Mouse (Mus musculus): ENCODE measurements around the gene Inafm1. TPM values are rescaled to one million over a fixed set of nuclear protein-coding genes. Genes with fewer than 3 reads are reported as not detected.

Gene Inafm1
- polyA plus RNA-seq, 1 experiment = 11.1 TPM

DNA sequence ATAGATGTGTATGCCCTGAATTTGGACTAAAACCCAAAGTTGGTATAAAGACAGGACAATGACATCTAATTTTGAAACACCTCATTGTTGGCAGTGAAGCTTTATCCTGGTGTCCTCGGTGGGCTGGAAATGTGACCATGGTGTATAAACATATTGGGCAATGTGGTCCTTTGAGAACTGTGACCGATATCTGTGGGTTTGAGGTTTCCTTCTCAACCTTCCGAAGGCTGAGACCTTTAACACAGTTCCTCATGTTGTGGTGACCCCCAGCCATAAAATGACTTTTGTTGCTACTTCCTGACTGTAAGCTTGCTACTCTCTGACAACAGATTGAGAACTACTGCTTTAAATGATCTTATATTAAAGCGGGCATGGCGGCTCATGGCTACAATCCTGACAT lies 22.7 kb downstream of the Inafm1 start:
- Histone ChIP-seq H3K4me3 (ENCODE audit: insufficient read depth, low read length) (no peak overlapping the region), H3K4me1 (ENCODE audit: control insufficient read depth, insufficient read depth, low read length) (no peaks in the 10 kb centered on the region), H3K27ac (ENCODE audit: insufficient read depth, low read length) (no peak overlapping the region)
- no peak for TF ChIP-seq POLR2A (IDR thresholded peaks at IDR 0.05; ENCODE audit: low read depth, low read length)
- TF ChIP-seq CTCF (IDR thresholded peaks at IDR 0.05; ENCODE audit: borderline replicate concordance, insufficient read depth, low read length) = no peak

- TF ChIP-seq POLR2A (IDR thresholded peaks at IDR 0.05; ENCODE audit: low read depth, low read length) (no peak), CTCF (IDR thresholded peaks at IDR 0.05; ENCODE audit: borderline replicate concordance, insufficient read depth, low read length) (no peak)
- H3K4me3 ChIP-seq (ENCODE audit: insufficient read depth, low read length) = no peak overlapping the region
- H3K4me1 ChIP-seq (ENCODE audit: control insufficient read depth, insufficient read depth, low read length) = no peaks in the 10 kb centered on the region
- no peak overlapping the region for H3K27ac ChIP-seq (ENCODE audit: insufficient read depth, low read length)
Observed at GRCm38 (mm10) chr7:16245958-16246357, 27.5 kb downstream of the Inafm1 start.

GRCm38 (mm10) chr7:16244067-16244466 lies 29.4 kb downstream of the Inafm1 start, which contains the start of gene C5ar2:
Gene C5ar2 (minus strand): TSS chr7:16244154.
- Histone ChIP-seq H3K27ac (ENCODE audit: insufficient read depth, low read length) (no peak within 1 kb of the TSS), H3K4me3 (ENCODE audit: insufficient read depth, low read length) (no peak within 1 kb of the TSS), H3K4me1 (ENCODE audit: control insufficient read depth, insufficient read depth, low read length) (no peaks in the 10 kb centered on the region)
- TF ChIP-seq CTCF (IDR thresholded peaks at IDR 0.05; ENCODE audit: borderline replicate concordance, insufficient read depth, low read length) (no peak), POLR2A (IDR thresholded peaks at IDR 0.05; ENCODE audit: low read depth, low read length) (no peak)

- no peak for TF ChIP-seq POLR2A (IDR thresholded peaks at IDR 0.05; ENCODE audit: low read depth, low read length)
- no peak for TF ChIP-seq CTCF (IDR thresholded peaks at IDR 0.05; ENCODE audit: borderline replicate concordance, insufficient read depth, low read length)
- Histone ChIP-seq H3K4me3 (ENCODE audit: insufficient read depth, low read length) (no peak overlapping the region), H3K27ac (ENCODE audit: insufficient read depth, low read length) (no peak overlapping the region), H3K4me1 (ENCODE audit: control insufficient read depth, insufficient read depth, low read length) (no peaks in the 10 kb centered on the region)
Observed at GRCm38 (mm10) chr7:16242198-16242597, 31.2 kb downstream of the Inafm1 start.

- no peaks in the 10 kb centered on the region for H3K4me1 ChIP-seq (ENCODE audit: control insufficient read depth, insufficient read depth, low read length)
- no peak overlapping the region for H3K4me3 ChIP-seq (ENCODE audit: insufficient read depth, low read length)
- TF ChIP-seq POLR2A (IDR thresholded peaks at IDR 0.05; ENCODE audit: low read depth, low read length) = no peak
- no peak for TF ChIP-seq CTCF (IDR thresholded peaks at IDR 0.05; ENCODE audit: borderline replicate concordance, insufficient read depth, low read length)
- no peak overlapping the region for H3K27ac ChIP-seq (ENCODE audit: insufficient read depth, low read length)
Observed at GRCm38 (mm10) chr7:16241787-16242186, 31.6 kb downstream of the Inafm1 start.

GRCm38 (mm10) chr7:16240978-16241303 lies 32.5 kb downstream of the Inafm1 start:
- no peak overlapping the region for H3K27ac ChIP-seq (ENCODE audit: insufficient read depth, low read length)
- TF ChIP-seq POLR2A (IDR thresholded peaks at IDR 0.05; ENCODE audit: low read depth, low read length) (no peak), CTCF (IDR thresholded peaks at IDR 0.05; ENCODE audit: borderline replicate concordance, insufficient read depth, low read length) (no peak)
- H3K4me3 ChIP-seq (ENCODE audit: insufficient read depth, low read length) = no peak overlapping the region
- no peaks in the 10 kb centered on the region for H3K4me1 ChIP-seq (ENCODE audit: control insufficient read depth, insufficient read depth, low read length)

- Histone ChIP-seq H3K27ac (ENCODE audit: insufficient read depth, low read length) (no peak overlapping the region), H3K4me3 (ENCODE audit: insufficient read depth, low read length) (no peak overlapping the region), H3K4me1 (ENCODE audit: control insufficient read depth, insufficient read depth, low read length) (no peaks in the 10 kb centered on the region)
- no peak for TF ChIP-seq CTCF (IDR thresholded peaks at IDR 0.05; ENCODE audit: borderline replicate concordance, insufficient read depth, low read length)
- TF ChIP-seq POLR2A (IDR thresholded peaks at IDR 0.05; ENCODE audit: low read depth, low read length) = no peak
Observed at GRCm38 (mm10) chr7:16240281-16240977, 33.0 kb downstream of the Inafm1 start.

DNA sequence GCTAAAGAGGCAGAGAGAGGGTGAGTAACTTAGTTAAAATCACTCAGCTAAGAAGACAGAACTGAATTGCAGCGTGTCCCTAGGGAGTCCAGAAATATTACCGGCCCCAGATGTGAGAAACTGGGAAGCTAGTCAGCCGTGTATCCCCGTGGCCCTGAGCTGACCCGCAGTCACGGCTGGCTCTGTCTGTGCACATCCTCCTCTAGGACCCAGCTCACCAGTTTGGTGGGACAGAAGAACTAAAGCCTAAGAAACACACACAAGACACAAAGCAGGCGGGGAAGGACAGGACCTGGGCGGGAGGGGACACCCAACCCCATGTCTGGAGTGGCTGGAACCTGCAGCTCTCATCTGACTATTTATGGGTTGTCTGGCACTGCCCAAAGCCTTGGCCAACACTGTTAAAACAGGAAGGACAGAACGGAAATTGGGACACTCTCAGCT lies 33.8 kb downstream of the Inafm1 start:
- TF ChIP-seq POLR2A (IDR thresholded peaks at IDR 0.05; ENCODE audit: low read depth, low read length) (no peak), CTCF (IDR thresholded peaks at IDR 0.05; ENCODE audit: borderline replicate concordance, insufficient read depth, low read length) (no peak)
- H3K27ac ChIP-seq (ENCODE audit: insufficient read depth, low read length) = no peak overlapping the region
- no peak overlapping the region for H3K4me3 ChIP-seq (ENCODE audit: insufficient read depth, low read length)
- no peaks in the 10 kb centered on the region for H3K4me1 ChIP-seq (ENCODE audit: control insufficient read depth, insufficient read depth, low read length)

- TF ChIP-seq POLR2A (IDR thresholded peaks at IDR 0.05; ENCODE audit: low read depth, low read length) = no peak
- TF ChIP-seq CTCF (IDR thresholded peaks at IDR 0.05; ENCODE audit: borderline replicate concordance, insufficient read depth, low read length) = no peak
- H3K27ac ChIP-seq (ENCODE audit: insufficient read depth, low read length) = no peak overlapping the region
- no peak overlapping the region for H3K4me3 ChIP-seq (ENCODE audit: insufficient read depth, low read length)
Observed at GRCm38 (mm10) chr7:16229869-16230268, 43.5 kb downstream of the Inafm1 start.

More at GRCm38 (mm10) chr7:16229869-16230268, 43.5 kb downstream of the Inafm1 start:
- H3K4me1 ChIP-seq (ENCODE audit: control insufficient read depth, insufficient read depth, low read length) = no peaks in the 10 kb centered on the region

Other genes starting within 250 kb of the Inafm1 start
- 10.8 and 12.1 TPM in 2 replicates for gene Bicra, start 225.7 kb downstream of the Inafm1 start, polyA plus RNA-seq (2011; ENCODE audit: insufficient read length, low read depth, missing spikeins)
- not detected in 2 replicates for gene Zfp541, start 211.8 kb downstream of the Inafm1 start, polyA plus RNA-seq (2011; ENCODE audit: insufficient read length, low read depth, missing spikeins)
- 150 and 185 TPM in 2 replicates for gene Napa, start 175.2 kb downstream of the Inafm1 start, polyA plus RNA-seq (2011; ENCODE audit: insufficient read length, low read depth, missing spikeins)
- 13.9 TPM in 2 replicates for gene Kptn, start 153.7 kb downstream of the Inafm1 start, polyA plus RNA-seq (2011; ENCODE audit: insufficient read length, low read depth, missing spikeins)
- 0.35 TPM in 1 of 2 replicates, not detected in the other for gene Slc8a2, start 143.8 kb downstream of the Inafm1 start, polyA plus RNA-seq (2011; ENCODE audit: insufficient read length, low read depth, missing spikeins)
- 22.4 and 23.8 TPM in 2 replicates for gene Meis3, start 98.5 kb downstream of the Inafm1 start, polyA plus RNA-seq (2011; ENCODE audit: insufficient read length, low read depth, missing spikeins)
- gene Dhx34, start 51.6 kb downstream of the Inafm1 start, polyA plus RNA-seq (2011; ENCODE audit: insufficient read length, low read depth, missing spikeins) = 6.6 and 8.4 TPM in 2 replicates
- 0.19 TPM in 1 of 2 replicates, not detected in the other for gene C5ar2, start 29.5 kb downstream of the Inafm1 start, polyA plus RNA-seq (2011; ENCODE audit: insufficient read length, low read depth, missing spikeins)
- 0.60 and 5.3 TPM in 2 replicates for gene C5ar1, start 14.1 kb downstream of the Inafm1 start, polyA plus RNA-seq (2011; ENCODE audit: insufficient read length, low read depth, missing spikeins)
- gene Ccdc9, start 13.2 kb upstream of the Inafm1 start, polyA plus RNA-seq (2011; ENCODE audit: insufficient read length, low read depth, missing spikeins) = 66.0 and 70.9 TPM in 2 replicates
- gene Bbc3, start 34.8 kb upstream of the Inafm1 start, polyA plus RNA-seq (2011; ENCODE audit: insufficient read length, low read depth, missing spikeins) = 15.8 and 19.9 TPM in 2 replicates
- 125 and 133 TPM in 2 replicates for gene Sae1, start 114.2 kb upstream of the Inafm1 start, polyA plus RNA-seq (2011; ENCODE audit: insufficient read length, low read depth, missing spikeins)
- 27.0 and 29.4 TPM in 2 replicates for gene Zc3h4, start 127.3 kb upstream of the Inafm1 start, polyA plus RNA-seq (2011; ENCODE audit: insufficient read length, low read depth, missing spikeins)
- 19.0 and 27.7 TPM in 2 replicates for gene Tmem160, start 179.2 kb upstream of the Inafm1 start, polyA plus RNA-seq (2011; ENCODE audit: insufficient read length, low read depth, missing spikeins)
- not detected in 2 replicates for gene Npas1, start 204.1 kb upstream of the Inafm1 start, polyA plus RNA-seq (2011; ENCODE audit: insufficient read length, low read depth, missing spikeins)

Data from embryonic fibroblast, embryonic 13.5 days (primary cell).